Mouse (Mus musculus) liver, adult 2 months (tissue): ENCODE measurements around the gene Lrba.

ENCODE experiments used
- CTCF ChIP-seq: fragments of 200-500 bp; IDR thresholded peaks from 2 replicates; pipeline ENCODE4 v1.5.1; 2011; ENCODE audit warnings: low read depth, low read length, control low read depth
- POLR2A ChIP-seq: fragments of 200-500 bp; IDR thresholded peaks from 2 replicates; pipeline ENCODE4 v1.6.1; 2011; ENCODE audit warnings: low read length, control low read depth; ENCODE audit not compliant: insufficient read depth; ENCODE audit errors: extremely low read depth

DNA sequence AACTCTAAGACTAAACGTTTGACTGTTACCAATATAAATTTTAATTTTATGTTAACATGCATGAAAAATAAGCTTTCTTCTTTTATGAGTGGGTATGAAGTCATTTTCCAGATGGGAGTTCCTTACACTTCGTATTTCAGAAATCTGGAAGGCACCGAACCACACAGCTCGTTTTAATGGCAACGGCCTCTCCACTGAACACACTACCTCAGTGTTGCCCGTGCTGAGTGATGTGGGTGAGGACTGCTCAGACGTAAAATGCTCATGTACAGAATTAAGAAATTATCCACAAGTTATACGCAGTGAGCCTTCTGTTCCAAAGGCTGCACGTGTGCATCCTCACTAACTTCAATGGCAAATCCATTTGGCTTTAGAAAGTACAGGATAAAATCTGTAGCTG, 582.4 kb downstream of the Lrba start:
- TF ChIP-seq CTCF = no peak
- TF ChIP-seq POLR2A = no peak
